Mouse (Mus musculus) thymus, postnatal 36 days (tissue): Measurements from ENCODE around the gene Mesp2.
"Not testable (repeated sequence)": the region's sequence is repeated elsewhere in the genome, so short reads cannot be mapped to it uniquely, and the experiment has no call there.

Source experiments
- DNase-seq, 2 experiments: peaks; one replicate each; pipeline ENCODE4 v3.0.0; 2022; ENCODE audit warnings: mixed read lengths in 2 of 2

Mesp2 gene

GRCm38 (mm10) chr7:79810611-79811506 is at the start of gene Mesp2:
Mesp2 (plus strand) TSS chr7:79810727.
- peak; percentile 76 to 83 for DNase-seq

GRCm38 (mm10) chr7:79761124-79761876 is 49.2 kb upstream of the Mesp2 start:
- no peak for DNase-seq

- DNase-seq = no peak
These were observed 48.4 kb upstream of the Mesp2 start for GRCm38 (mm10) chr7:79762106-79762505.

- DNase-seq = no peak
These were observed 44.5 kb upstream of the Mesp2 start for GRCm38 (mm10) chr7:79765991-79766390.

DNA sequence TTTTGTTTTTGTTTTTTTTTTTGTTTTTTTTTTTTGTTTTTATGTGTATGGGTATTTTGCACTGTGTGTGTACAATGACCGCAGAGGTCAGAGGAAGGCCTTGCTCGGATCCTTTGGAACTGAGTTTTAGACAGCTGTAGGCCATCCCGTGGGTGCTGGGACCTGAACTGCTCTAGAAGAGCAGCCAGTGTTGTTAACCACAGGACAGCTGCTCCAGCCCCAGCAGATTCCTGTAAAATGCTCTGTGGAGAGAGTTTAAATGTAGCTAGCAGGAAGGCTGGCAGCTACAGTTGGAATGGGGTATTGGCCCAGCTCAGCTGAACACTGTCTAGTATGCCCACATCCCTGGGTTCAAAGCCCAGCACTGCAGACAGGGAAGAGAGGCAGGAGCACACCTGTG is 40.9 kb upstream of the Mesp2 start:
- no peak for DNase-seq

- DNase-seq = no peak
These were observed 38.7 kb upstream of the Mesp2 start for GRCm38 (mm10) chr7:79771561-79772512.

DNA sequence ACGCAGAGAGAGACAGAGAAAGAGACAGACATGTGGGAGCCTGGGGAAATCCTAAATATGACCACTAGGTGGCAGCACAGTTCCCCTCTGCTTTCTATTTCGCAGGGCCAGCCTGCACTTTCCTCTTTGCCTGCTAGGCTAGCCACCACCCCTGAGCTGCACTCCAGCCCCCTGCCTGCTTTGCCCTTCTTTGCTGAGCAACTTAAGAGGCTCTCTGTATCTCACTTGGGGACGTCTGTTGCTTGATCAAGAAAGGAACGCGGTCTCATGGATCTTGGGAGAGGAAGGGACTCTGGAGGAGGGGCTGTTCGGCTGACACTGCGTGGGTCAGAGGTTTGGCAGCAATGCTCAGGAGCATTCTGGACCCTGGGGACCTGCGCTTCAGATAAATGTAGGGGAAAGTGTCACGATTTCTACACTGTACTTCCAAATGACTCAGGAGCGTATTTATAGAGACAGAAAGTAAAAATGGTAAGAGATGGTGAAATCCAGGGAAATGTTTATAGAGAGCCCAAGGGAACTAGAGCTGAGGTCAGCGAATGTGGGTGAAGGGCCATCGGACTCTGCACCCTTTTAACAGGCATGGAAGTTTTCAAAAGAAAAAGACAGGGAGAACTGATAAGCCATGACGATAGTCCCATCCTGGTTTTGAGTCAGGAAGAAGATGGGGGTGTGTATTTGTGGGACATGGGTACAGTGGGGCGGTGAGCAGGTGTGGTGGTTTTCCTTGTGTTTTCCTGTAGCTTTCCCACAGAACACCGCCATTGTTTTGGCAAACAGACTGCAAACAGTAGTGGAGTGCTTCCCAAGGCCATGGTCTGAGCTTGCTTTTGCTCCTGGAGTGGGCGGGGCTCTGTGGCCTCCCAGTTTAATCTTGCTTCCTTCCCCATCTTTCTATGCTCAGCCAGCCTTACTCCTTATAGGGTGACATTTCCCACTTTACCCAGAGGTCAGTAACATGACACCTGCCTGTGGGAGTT is 29.6 kb upstream of the Mesp2 start:
- peak; percentile 45 to 52 for DNase-seq

DNA sequence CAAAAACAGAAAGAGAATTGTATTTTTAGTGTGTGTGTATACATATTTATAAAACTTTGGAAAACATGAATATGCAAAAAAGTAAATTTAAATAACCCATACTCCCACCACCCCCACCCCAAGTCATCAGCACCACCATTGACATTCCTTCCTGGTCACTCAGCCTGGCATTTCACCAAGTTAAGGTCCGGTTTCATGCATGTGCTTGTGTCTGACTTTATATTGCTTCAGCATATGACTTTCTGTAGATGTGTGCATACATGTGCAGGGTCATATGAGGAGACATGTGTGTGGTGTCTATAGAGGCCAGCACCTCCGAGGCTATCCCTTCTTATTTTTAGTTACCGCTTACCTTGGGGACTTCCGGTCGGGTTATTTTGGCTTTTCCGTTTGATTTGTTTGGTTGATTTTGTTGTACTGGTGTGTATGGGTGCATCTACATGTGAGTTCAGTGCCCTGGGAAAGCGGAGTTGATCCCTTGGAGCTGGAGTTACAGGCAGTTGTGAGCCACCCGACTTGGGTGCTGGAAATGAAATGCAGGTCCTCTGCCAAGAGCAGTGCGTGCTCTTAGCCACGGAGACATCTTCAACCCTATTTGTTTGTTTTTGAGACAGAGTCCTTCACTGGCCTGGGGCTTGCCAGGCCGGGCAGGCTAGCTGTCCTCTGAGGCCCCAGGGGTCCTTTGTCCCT is 28.6 kb upstream of the Mesp2 start:
- DNase-seq = no peak

DNA sequence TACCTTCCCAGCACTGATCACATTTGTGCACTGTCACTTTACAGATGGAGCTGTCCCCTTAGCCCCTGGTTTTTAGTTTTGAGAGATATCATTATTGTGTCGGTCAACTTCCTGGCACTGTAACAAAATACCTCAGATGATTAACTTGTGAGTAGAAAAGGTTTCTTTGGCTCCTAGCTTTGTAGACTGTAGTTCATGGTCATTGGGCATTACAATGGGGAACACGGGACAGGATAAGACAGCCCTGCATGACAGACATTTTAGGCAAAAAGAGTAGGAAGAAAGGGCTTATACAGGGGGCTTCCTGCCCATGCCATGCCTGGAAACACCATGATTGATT is 28.0 kb upstream of the Mesp2 start:
- no peak for DNase-seq

GRCm38 (mm10) chr7:79786295-79786694 is 24.2 kb upstream of the Mesp2 start:
- DNase-seq = peak; percentile 21 to 44

GRCm38 (mm10) chr7:79789812-79790211 is 20.7 kb upstream of the Mesp2 start:
- DNase-seq = not testable (repeated sequence)

GRCm38 (mm10) chr7:79792635-79793421 is 17.7 kb upstream of the Mesp2 start:
- DNase-seq = peak; percentile 37 to 42

GRCm38 (mm10) chr7:79793688-79794087 is 16.8 kb upstream of the Mesp2 start, which contains the start of gene Mesp1:
Mesp1 (minus strand) TSS chr7:79793788.
- no peak for DNase-seq

DNA sequence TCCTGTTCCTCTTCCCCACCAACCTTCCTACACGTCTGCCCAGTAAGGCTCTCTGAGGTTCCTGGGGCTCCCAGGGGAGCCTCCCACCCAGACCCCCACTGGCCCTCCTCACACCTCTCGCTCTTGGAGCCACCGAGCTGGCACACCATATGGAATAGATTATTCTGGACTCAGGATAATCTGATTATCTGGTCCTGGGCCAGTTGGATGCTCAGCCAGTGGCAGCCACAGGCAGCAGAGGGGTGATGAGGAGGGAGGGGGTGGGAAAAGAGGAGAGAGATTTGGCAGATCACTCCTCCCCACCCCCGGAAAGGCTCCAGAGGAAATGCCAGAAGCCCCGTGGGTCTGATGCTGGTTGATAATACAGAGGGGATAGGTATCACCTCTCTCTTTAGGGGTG is 11.9 kb upstream of the Mesp2 start:
- no peak for DNase-seq

DNA sequence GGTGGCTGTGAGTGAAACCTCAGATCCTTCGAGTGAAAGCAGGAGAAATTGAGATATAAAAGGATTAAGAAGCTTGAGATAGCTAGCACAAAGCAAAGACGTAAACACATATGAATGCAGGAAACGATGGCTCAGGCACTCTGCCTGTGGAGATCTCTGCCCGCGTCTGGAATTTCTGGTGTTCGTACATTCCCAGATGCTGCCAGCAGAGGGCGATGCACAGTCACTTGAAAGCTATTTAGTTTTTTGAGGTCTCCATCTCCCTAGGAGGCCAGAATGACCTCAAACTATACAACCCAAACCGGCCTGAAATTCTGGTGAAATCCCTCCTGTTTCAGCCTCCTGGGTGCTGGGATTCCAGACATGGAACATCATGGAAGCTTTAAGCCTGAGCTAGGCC is 11.5 kb upstream of the Mesp2 start:
- peak; percentile 48 to 66 for DNase-seq

GRCm38 (mm10) chr7:79799506-79799905 is 11.0 kb upstream of the Mesp2 start:
- DNase-seq = no peak

GRCm38 (mm10) chr7:79800336-79800735 is 10.2 kb upstream of the Mesp2 start:
- no peak for DNase-seq

- no peak for DNase-seq
These were observed 9.1 kb upstream of the Mesp2 start for GRCm38 (mm10) chr7:79801391-79801790.

GRCm38 (mm10) chr7:79802037-79802436 is 8.5 kb upstream of the Mesp2 start:
- no peak for DNase-seq

- no peak for DNase-seq
These were observed 6.6 kb upstream of the Mesp2 start for GRCm38 (mm10) chr7:79803887-79804286.
